Mouse (Mus musculus): ENCODE measurements around the gene Tmem131l.

DNA sequence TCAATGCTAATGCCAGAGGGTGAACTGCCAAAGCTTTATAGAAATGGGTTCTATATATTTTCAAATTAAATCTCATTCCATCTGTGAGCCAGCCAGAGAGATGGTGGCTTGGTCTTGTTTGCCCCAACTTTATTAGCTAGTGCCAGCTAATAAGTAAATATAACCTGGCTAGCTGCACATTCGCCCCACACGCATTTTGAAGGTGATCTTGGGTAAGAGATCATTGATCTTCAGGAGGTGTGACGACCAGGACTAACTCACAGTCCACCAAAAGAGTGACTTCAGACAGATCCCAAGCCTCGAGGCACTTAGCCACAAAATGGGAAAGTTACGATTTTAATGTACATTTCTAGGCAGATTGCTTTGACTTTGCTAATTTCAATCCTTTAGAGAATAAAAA, 21.0 kb upstream of the Tmem131l start:
- no peak for TF ChIP-seq CTCF (IDR thresholded peaks at IDR 0.05; ENCODE audit: extremely low read depth, insufficient read depth, low read length)
- no peak for TF ChIP-seq POLR2A (IDR thresholded peaks at IDR 0.05; ENCODE audit: extremely low read depth, insufficient read depth, low read length)
